Mouse (Mus musculus) MEL (cell line): ENCODE data around the gene Olfr651. TPM values are rescaled to one million over a fixed set of nuclear protein-coding genes. Genes with fewer than 3 reads are reported as not detected.
"Not testable (repeated sequence)": the region's sequence is repeated elsewhere in the genome, so short reads cannot be mapped to it uniquely, and the experiment has no call there.

ENCODE experiments used
- DNase-seq: peaks from one replicate; pipeline ENCODE4 v3.0.0; 2011; ENCODE audit warnings: low read depth, low spot score
- H3K27ac ChIP-seq: 2 replicates; pipeline ENCODE4 v1.5.1; 2012; ENCODE audit warnings: low read depth, mild to moderate bottlenecking, control low read depth, low read length, moderate library complexity; ENCODE audit not compliant: control insufficient read depth
- H3K27me3 ChIP-seq, 2 experiments: fragments of 150-350 bp in 1 of 2; sonication (generic) in 1 of 2; 2 replicates each; pipeline ENCODE4 v1.6.1; 2012; ENCODE audit warnings: low read length in 2 of 2, mild to moderate bottlenecking in 2 of 2, improper control_type of control experiment in 1 of 2, moderate library complexity in 1 of 2; ENCODE audit not compliant: insufficient read depth in 2 of 2, control insufficient read depth in 1 of 2
- H3K36me3 ChIP-seq, 2 experiments: 2 replicates each; pipeline ENCODE4 v1.6.1; 2012 to 2014; ENCODE audit warnings: low read length in 2 of 2, improper control_type of control experiment in 1 of 2, inconsistent platforms in 1 of 2, mild to moderate bottlenecking in 1 of 2; ENCODE audit not compliant: insufficient read depth in 2 of 2, control insufficient read depth in 1 of 2
- H3K4me1 ChIP-seq, 2 experiments: fragments of 150-350 bp in 1 of 2; sonication (generic) in 1 of 2; 2 replicates each; pipeline ENCODE4 v1.6.1; 2012; ENCODE audit warnings: low read length in 2 of 2, improper control_type of control experiment in 1 of 2, mild to moderate bottlenecking in 1 of 2; ENCODE audit not compliant: insufficient read depth in 2 of 2, control insufficient read depth in 1 of 2
- H3K4me3 ChIP-seq, 2 experiments: fragments of 150-350 bp in 1 of 2; sonication (generic) in 1 of 2; 2 replicates each; pipeline ENCODE4 v1.5.1; 2012; ENCODE audit warnings: low read depth in 2 of 2, low read length in 2 of 2, mild to moderate bottlenecking in 2 of 2, moderate library complexity in 2 of 2, control low read depth in 1 of 2, improper control_type of control experiment in 1 of 2; ENCODE audit not compliant: control insufficient read depth in 1 of 2, insufficient read depth in 1 of 2
- H3K79me2 ChIP-seq: 2 replicates; pipeline ENCODE4 v1.6.1; 2012; ENCODE audit warnings: mild to moderate bottlenecking, low read length, moderate library complexity; ENCODE audit not compliant: control insufficient read depth, poor library complexity, insufficient read depth
- H3K9ac ChIP-seq: 2 replicates; pipeline ENCODE4 v1.6.1; 2012; ENCODE audit warnings: low read depth, mild to moderate bottlenecking, control low read depth, low read length, moderate library complexity; ENCODE audit not compliant: control insufficient read depth, poor library complexity, severe bottlenecking
- H3K9me3 ChIP-seq: fragments of 150-350 bp; sonication (generic); replicated peaks from 2 replicates; pipeline ENCODE4 v1.6.1; 2012; ENCODE audit warnings: mild to moderate bottlenecking, low read length, improper control_type of control experiment, moderate library complexity; ENCODE audit not compliant: insufficient read depth
- CTCF ChIP-seq, 3 experiments: IDR thresholded peaks in 2 of 3; conservative IDR thresholded peaks in 1 of 3; 2 replicates each; pipeline ENCODE4 v1.5.1; 2011 to 2012; ENCODE audit warnings: low read length in 3 of 3, low read depth in 2 of 3, mild to moderate bottlenecking in 2 of 3, improper control_type of control experiment in 1 of 3, inconsistent platforms in 1 of 3, mixed read lengths in 1 of 3, moderate library complexity in 1 of 3; ENCODE audit not compliant: control insufficient read depth in 1 of 3, insufficient read depth in 1 of 3, poor library complexity in 1 of 3, severe bottlenecking in 1 of 3
- MYB ChIP-seq: IDR thresholded peaks from 2 replicates; pipeline ENCODE4 v1.6.1; 2011; ENCODE audit warnings: mild to moderate bottlenecking, low read depth, low read length, improper control_type of control experiment
- RCOR1 ChIP-seq: IDR thresholded peaks from 2 replicates; pipeline ENCODE4 v1.6.1; 2012; ENCODE audit warnings: low read depth, mild to moderate bottlenecking, inconsistent platforms, low read length, improper control_type of control experiment
- SIN3A ChIP-seq: IDR thresholded peaks from 2 replicates; pipeline ENCODE4 v1.6.1; 2012; ENCODE audit warnings: low read length, improper control_type of control experiment, inconsistent platforms
- SMC3 ChIP-seq: IDR thresholded peaks from 2 replicates; pipeline ENCODE4 v1.6.1; 2011; ENCODE audit warnings: low read depth, low read length, improper control_type of control experiment
- USF1 ChIP-seq: IDR thresholded peaks from 2 replicates; pipeline ENCODE4 v1.6.1; 2014; ENCODE audit warnings: low read depth, mild to moderate bottlenecking, inconsistent platforms, low read length, improper control_type of control experiment, moderate library complexity
- USF2 ChIP-seq, 2 experiments: IDR thresholded peaks; 2 replicates each; pipeline ENCODE4 v1.6.1; 2011 to 2012; ENCODE audit warnings: improper control_type of control experiment in 2 of 2, low read length in 2 of 2, borderline replicate concordance in 1 of 2, inconsistent platforms in 1 of 2, low read depth in 1 of 2, mild to moderate bottlenecking in 1 of 2; ENCODE audit not compliant: insufficient read depth in 1 of 2
- polyA plus RNA-seq, 2 experiments: library from polyadenylated mRNA; stranded (reverse) in 1 of 2; unstranded in 1 of 2; fragments of >175 nt in 1 of 2; fragments of >200 nt in 1 of 2; gene quantifications; 2 replicates each; pipeline versions ENCODE4 v1.2.1 to v1.2.4; 2012; ENCODE audit warnings: low replicate concordance in 2 of 2, low read depth in 1 of 2; ENCODE audit not compliant: insufficient read length in 2 of 2, insufficient read depth in 1 of 2, missing spikeins in 1 of 2
- total RNA-seq: library from RNA; depleted of rRNA; stranded (reverse); fragments of 300-350 nt; gene quantifications from 2 replicates; pipeline ENCODE4 v1.2.3, GENCODE M21; 2012; rRNA removed

Olfr651 gene
- total RNA-seq (not detected in 2 replicates), polyA plus RNA-seq (not detected)

GRCm38 (mm10) chr7:104549833-104550232 lies at the start of gene Olfr651:
TSS of gene Olfr651 (plus strand) at chr7:104550133.
- no peak for TF ChIP-seq USF1
- no peak for TF ChIP-seq SIN3A
- no peak for TF ChIP-seq USF2 (IDR thresholded peaks at IDR 0.05; ENCODE audit: borderline replicate concordance in 1 of 2, insufficient read depth in 1 of 2, low read depth in 1 of 2, low read length in 2 of 2)
- TF ChIP-seq MYB: no peak
- TF ChIP-seq CTCF (IDR thresholded peaks at IDR 0.05 in 2 of 3, conservative IDR thresholded peaks at IDR 0.05 in 1 of 3; ENCODE audit: control insufficient read depth in 1 of 3, insufficient read depth in 1 of 3, low read depth in 2 of 3, low read length in 3 of 3, poor library complexity in 1 of 3, severe bottlenecking in 1 of 3): no peak
- no peak for TF ChIP-seq RCOR1
- H3K36me3 ChIP-seq: no peaks in the 10 kb centered on the region
- H3K4me3 ChIP-seq: no peak within 1 kb of the TSS
- no peak for DNase-seq
- no peak within 1 kb of the TSS for H3K27ac ChIP-seq
- no peaks in the 10 kb centered on the region for H3K27me3 ChIP-seq
- no peaks in the 10 kb centered on the region for H3K79me2 ChIP-seq
- H3K4me1 ChIP-seq: no peaks in the 10 kb centered on the region
- no peaks in the 10 kb centered on the region for H3K9me3 ChIP-seq
- H3K9ac ChIP-seq: no peak within 1 kb of the TSS

DNA sequence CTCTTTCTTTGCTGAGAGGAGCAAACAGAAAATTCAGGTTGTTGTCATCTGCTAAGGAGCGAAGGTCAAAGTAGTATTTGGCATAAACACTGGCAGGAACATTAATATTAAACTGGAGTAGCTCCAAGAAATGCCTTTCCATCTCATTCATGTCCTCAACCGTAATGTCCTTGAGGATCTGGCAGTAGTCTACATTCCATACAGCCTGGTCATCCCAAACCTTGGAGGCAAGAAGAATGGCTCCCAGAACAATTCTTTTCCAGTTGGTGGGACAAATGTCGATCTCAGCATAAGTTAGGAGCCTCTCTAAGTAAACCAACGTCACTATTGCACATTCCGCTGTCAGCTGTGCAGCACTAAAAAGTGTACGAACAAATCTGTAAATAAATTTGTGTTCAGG lies 48.7 kb upstream of the Olfr651 start:
- not testable (repeated sequence) for H3K79me2 ChIP-seq, DNase-seq

DNA sequence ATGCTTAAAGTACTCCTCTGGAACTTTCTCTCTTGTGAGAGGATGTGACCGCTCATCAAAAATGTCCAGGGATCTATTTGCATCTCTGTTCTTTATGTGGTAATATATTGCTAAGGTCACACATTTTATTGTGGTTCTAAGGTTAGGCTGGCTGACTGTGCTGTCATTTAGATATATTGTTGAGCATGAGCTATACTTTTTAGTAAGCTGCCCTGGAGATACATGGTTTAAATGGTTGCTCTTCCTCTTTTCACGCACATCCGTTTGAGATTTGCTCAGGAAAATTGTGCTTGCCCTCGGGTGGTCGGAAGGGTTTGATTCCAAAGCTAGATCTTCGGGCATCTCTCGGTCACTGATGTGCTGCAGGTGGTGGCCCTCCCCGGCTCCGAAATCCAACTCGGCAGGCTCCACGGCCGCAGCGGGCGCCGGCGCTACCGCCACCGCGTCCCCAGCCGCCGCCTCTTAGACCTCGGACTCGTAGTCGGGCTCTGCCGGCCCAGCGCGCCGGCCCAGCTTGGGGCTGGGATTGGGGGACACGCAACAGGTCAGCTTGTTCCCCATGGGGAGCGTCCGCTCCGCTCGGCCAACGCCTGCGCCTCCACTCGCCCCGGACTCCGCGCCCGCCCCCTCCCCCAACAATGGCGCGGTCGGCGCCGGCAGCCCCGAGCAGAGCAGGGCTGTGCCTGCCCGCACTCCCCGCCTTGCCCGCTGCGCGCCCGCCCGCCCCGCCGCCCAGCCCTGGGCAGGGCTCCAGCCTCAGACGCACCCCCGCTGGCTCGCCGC lies 48.2 kb upstream of the Olfr651 start:
- H3K27ac ChIP-seq: no peak overlapping the region
- DNase-seq: no peak
- H3K4me1 ChIP-seq: no peaks in the 10 kb centered on the region
- no peaks in the 10 kb centered on the region for H3K79me2 ChIP-seq
- no peaks in the 10 kb centered on the region for H3K27me3 ChIP-seq
- no peaks in the 10 kb centered on the region for H3K9me3 ChIP-seq
- TF ChIP-seq SMC3 (no peak), SIN3A (no peak), RCOR1 (no peak)
- no peak overlapping the region for H3K4me3 ChIP-seq
- no peaks in the 10 kb centered on the region for H3K36me3 ChIP-seq
- H3K9ac ChIP-seq: no peak overlapping the region

More for the DNA sequence above, 48.7 kb upstream of the Olfr651 start:
- H3K27me3 ChIP-seq, H3K4me1 ChIP-seq, H3K4me3 ChIP-seq, H3K9me3 ChIP-seq, H3K36me3 ChIP-seq, H3K27ac ChIP-seq, H3K9ac ChIP-seq: not testable (repeated sequence)

GRCm38 (mm10) chr7:104507421-104508065 lies 42.4 kb upstream of the Olfr651 start, which contains the start of gene Trim30d:
TSS of gene Trim30d (minus strand) at chr7:104507849.
- not testable (repeated sequence) for H3K79me2 ChIP-seq, H3K9me3 ChIP-seq, H3K4me1 ChIP-seq, H3K9ac ChIP-seq, H3K27ac ChIP-seq, H3K4me3 ChIP-seq, DNase-seq, H3K27me3 ChIP-seq, H3K36me3 ChIP-seq
